Mouse (Mus musculus) megakaryocyte, embryonic 14.5 days (primary cell): ENCODE measurements around the gene 2810006K23Rik.

Experiments
- FLI1 ChIP-seq: IDR thresholded peaks from 2 replicates; pipeline ENCODE4 v1.6.1; 2012; ENCODE audit warnings: low read length, inconsistent platforms, mixed read lengths
- GATA1 ChIP-seq: IDR thresholded peaks from 3 replicates; pipeline ENCODE4 v1.6.1; 2012; ENCODE audit warnings: mixed read lengths, low read length, inconsistent platforms, borderline replicate concordance

DNA sequence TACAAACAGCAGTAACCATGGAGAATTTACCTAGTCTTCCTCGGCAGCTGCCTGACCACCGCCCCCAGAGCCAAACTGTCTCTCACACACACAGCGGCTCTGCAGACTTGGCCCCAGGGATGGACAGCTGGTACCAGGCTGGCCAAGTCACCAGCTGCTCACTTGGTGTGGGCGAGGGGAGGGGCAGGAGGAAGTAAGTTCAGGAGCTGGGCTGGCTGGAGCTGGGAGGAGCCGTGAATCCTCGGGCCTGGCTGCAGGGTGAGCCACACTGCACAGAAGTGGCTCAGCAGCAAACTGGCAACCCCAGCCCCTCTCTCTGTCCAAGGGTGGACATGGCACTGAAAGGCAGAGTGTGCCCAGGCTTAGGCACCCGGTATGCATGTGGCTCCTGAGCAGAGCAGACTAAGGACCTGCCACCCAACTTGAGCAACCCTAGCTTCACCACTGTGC is 23.2 kb downstream of the 2810006K23Rik start:
- TF ChIP-seq GATA1 (no peak), FLI1 (no peak)
